Mouse (Mus musculus) cerebellum, adult 18-20 months (tissue): ENCODE measurements around the gene Cavin2.

Experiments used
- DNase-seq, 2 experiments: peaks; one replicate each; pipeline ENCODE4 v3.0.0; 2021

Cavin2 gene

DNA sequence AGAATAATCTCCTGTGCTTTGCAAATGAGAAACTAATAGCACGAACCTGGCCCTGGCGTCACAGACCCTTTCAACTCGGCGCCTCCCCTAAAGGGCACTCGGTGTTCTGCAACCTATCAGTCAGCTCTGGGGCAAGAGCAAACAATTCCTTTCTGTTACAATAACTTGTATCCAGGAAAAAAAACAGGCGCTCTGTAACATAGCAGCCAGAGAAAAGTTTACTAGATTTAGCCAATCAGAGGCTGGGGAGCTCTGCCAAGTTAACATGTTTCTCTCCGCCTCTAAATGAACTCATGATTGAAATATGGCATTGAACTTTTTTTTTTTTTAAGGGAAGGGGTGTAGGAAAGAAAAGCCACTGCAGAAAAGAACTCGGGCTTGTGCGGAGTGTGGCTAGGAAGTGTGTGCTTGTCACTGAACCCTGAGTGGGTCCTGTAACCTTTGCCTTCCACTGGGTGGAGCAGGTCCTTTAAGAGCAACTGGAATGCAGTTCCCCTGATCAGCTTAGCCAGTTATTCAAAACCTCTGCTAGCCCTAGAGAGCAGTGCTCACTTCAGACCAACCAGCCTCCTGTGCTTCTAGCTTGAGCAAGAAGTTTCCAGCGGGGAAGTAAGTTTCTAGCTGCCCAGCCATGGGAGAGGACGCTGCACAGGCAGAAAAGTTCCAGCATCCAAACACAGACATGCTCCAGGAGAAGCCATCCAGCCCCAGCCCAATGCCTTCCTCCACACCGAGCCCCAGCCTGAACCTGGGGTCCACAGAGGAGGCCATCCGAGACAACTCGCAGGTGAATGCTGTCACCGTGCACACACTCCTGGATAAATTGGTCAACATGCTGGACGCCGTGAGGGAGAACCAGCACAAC is at the start of gene Cavin2:
Gene Cavin2 (plus strand): TSS at position 372 of the 865 bp plus-strand sequence.
- DNase-seq = no peak

- DNase-seq = no peak
Measured at GRCm38 (mm10) chr1:51241311-51241986, 47.5 kb upstream of the Cavin2 start.

DNA sequence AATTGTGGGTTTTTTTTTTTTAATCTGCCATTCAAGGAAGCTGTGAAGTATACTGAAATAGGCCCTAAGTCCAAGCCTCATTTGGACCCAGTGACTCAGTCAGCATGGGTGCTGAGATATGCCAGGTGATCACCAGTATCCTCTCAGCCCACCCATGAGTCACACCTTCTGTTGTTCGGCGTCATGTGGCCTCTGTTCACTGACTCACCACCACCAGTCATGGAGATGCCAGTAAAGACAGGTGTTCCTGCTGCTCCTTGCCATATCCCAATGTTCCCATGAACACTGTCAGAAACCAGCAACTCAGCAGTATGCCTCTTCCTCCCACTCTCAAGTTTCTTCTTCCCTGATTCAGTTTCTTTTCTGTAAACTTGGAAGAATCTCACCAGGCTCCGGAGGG is 45.6 kb upstream of the Cavin2 start:
- peak; percentile 84 to 93 for DNase-seq

GRCm38 (mm10) chr1:51243869-51244268 is 45.1 kb upstream of the Cavin2 start:
- DNase-seq = peak in 1 of 2 experiments; percentile 22

DNA sequence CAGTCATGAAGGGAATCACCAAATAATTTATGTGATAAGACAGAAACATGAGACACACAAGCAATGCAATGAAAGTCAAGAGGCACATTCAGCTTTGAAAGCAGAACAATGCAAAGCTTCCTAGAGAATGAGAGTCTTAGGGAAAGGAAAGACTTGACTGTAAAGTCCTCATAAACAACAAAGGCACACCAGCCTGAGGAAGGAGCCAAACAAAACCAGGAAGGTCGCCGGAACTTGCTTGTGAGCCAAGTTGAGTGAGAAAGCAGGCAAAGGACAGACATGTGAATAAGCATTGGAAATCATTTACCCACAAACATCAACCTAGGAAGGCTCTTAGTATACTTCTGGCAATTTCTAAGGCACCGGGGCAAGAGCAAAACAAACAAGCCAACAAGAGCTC is 43.5 kb upstream of the Cavin2 start:
- no peak for DNase-seq

DNA sequence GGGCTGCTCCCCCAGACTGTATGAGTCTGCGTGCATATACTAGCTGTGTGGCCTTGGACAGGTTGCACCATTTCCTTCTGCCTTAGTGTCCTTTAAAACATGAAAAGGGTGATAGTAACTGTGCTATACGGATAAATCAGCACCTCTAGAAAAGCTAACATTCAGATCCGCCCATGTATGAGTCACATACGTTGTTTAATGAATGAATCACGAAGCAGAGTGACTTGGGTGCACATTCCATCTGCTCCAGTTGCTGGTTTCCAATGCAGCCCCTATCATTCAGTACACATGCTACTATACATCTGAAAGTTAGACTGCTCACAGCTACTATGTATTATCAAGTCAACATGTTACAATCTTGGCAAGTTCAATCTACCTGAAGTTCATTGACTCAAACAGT is 38.6 kb upstream of the Cavin2 start:
- no peak for DNase-seq

- no peak for DNase-seq
Measured at GRCm38 (mm10) chr1:51265118-51265800, 23.7 kb upstream of the Cavin2 start.

- no peak for DNase-seq
Measured at GRCm38 (mm10) chr1:51265926-51266325, 23.0 kb upstream of the Cavin2 start.

DNA sequence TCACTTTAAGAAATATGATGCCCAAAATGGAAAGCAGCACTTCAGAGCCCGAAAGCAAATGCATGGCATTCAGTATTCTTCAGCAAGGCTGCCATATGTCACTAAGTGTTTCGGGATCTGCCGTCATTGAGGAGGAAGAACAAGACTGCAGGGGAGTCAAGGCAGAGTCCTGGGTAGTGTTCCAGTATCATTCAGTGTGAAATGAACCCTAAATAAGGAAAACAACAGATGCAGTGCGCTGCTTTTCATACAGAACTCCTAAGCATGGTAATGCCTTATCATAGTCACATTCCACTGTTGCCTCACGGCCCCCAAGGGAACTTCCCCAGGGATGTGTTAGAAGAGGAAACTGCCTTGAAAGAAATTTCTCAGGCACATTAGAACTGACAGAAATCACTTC is 21.8 kb upstream of the Cavin2 start:
- DNase-seq = peak in 1 of 2 experiments; percentile 44

DNA sequence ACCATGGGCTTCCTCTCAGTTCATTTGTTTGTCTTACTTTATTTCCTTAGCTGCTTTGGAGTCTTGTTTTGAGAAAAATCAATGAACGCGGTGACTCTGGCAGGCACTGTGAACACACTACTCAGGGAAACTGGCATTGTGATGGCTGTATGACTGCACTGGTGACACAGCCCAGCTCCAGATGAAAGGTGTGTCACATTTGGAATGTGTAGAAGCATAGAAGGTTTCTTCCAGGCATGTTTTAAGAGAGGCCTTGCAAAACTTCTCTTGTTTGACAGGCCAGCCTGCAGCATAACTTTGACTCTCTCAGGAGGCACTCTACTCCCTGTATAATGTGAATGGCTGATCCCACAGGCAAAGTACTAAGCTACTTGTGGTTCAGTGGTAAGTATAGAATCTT is 20.7 kb upstream of the Cavin2 start:
- DNase-seq = no peak

DNA sequence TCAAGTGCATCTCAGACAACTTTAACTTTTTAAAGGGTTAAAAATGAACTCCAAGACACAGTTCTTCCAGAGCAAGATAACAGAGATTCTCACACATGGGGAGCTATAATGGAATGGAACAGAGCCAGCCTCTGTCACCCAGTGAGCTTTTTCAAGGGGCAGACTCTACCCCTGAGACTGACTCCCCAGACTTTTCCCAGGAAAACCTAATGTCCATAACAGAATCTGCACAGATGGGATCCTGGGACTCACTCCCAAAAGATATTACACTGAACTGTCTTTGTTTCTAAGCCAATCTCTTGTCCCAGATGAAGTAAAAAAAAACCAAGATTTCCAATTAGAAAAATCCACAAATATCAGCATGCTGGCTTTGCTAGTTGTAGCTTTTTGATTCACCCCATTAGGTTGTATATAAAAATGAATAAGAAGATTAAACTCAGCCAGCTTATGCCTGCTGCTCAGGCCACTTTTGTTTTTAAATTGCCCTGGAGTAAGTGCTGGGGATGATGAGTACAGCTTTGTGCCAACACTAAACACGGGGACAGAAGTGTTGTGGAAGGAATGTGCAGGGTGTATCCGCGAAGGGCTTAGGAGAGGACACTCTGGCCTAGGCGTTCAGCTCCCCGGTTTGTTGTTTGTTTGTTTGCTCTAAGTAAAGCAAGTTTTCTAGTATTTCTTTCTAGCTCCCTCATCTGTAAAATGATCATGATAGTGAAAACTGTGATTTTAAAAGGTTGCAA is 18.6 kb upstream of the Cavin2 start:
- DNase-seq = peak in 1 of 2 experiments; percentile 37

- DNase-seq = no peak
Measured at GRCm38 (mm10) chr1:51271845-51272244, 17.1 kb upstream of the Cavin2 start.

DNA sequence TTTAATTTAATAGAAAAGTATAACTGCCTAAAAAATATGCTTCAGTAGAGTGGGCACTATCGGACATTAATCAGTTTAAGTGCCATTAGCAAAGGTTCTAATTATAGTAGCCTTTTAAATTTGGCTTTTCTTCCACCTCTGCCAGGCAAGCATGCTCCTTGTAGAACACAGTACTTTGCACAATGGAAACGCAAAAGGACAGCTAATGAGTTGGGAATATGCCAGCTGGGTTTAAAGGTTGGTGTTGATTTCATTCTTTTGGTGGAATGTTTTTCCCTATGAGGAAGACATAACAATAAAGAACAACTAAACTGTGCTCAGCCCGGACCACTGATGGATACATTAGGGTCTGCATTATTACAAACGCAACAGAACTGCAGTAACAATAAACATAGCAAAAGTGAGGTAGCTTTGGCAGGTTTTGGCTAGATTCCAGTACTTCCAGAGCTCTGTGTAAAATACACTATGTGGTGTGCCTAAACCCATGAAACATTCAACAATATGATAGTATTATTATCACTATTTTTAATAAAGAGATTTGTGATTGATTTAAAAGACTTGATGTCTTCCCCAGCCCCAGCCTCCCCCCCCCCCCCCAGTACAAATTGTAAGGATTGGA is 16.2 kb upstream of the Cavin2 start:
- no peak for DNase-seq

DNA sequence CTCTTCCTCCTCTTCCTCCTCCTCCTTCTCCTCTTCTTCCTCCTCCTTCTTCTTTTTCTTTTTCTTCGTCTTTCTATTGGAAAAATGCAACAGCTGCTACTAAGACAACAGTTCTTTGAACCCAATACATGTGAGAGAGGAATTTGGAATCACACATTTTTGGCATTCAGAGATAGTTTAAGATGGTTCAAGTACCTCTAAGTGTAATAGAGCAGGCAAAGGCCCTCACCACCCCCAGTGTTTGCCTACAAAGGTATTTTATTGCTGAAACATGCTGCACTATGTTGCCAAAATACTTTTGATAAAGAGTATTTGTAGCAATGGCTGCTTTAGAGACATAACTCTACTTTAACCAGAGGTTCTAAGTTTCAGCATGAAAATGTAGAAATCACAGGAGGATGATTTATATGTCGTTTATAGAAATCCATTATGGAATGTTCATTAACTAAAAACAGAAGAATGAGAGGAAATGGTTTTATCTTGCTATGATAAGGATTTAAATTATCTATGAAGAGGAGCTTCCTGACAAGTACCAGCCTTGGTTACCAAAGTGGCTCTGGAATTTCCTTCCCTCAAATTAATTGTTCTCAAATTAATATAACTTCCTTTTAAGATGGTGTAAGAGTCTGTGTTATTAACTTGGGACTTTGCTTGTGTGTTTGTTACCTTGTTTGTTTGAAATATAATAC is 10.9 kb upstream of the Cavin2 start:
- no peak for DNase-seq

GRCm38 (mm10) chr1:51288201-51288600 is 725 bp upstream of the Cavin2 start:
- no peak for DNase-seq

- no peak for DNase-seq
Measured at GRCm38 (mm10) chr1:51289620-51290445, 907 bp downstream of the Cavin2 start.

- no peak for DNase-seq
Measured at GRCm38 (mm10) chr1:51290634-51291033, 1.7 kb downstream of the Cavin2 start.

DNA sequence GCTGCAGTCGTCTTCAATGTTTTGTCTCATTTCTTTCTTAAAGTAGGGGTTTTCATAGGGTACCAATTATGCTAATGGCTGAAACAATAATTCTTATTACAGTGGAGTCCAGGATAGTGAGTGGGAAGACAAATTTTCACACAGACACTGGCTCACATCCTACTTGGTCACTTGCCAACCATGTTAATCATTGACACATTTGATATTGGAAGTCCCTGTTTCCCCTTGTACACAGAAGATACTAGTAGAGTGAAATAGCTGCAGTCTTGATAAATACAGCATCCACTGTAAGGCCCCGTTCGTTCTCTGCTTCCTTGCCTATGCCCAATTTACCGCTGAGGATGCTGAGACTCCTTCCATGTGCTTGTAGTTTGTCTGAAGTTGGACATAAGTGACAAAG is 3.4 kb downstream of the Cavin2 start:
- DNase-seq = no peak

DNA sequence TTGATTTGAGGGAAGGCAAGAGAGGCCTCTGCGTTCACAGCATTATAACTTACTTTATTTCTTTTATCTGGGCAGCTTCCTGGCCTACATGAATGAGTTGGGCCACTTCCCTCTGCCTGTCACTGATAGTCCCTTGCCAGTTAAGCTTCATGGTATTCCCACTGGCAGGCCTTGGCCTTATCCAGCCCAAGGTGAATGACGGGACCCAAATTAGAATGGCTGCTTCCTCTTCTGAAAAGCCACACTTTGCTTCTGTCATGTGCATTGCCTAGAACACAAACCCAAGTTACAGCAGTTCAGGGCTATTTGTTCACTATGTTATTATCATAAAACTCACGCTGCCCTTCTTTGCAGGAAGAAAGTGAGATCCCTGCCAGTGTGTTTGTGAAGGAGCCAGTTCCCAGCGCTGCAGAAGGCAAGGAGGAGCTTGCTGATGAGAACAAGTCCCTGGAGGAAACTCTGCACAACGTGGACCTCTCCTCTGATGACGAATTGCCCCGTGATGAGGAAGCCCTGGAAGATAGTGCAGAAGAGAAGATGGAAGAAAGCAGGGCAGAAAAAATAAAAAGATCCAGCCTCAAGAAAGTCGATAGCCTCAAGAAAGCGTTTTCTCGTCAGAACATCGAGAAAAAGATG is 11.5 kb downstream of the Cavin2 start:
- DNase-seq = no peak

DNA sequence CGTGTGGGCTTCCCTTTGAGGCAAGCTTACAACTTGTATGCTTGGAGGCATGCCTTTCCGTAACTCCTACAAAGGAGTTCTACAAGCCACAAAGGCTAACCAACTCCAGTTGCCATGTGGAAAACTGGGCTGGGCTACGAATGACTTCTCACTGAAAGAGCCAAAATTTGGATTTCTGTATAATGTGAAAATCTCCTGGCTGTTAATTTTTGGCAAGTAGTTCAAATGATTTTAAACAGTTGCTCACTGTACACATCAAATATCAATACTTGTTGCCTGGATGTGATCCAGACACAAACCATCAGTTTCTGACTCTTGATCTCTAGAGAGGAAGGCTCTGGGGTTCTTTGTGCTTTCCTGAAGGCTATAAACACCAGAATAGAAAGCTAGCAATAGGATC is 18.1 kb downstream of the Cavin2 start:
- no peak for DNase-seq
